Mouse (Mus musculus) gastrocnemius, postnatal 4 days (tissue): ENCODE data around the gene Gm17545. TPM values are rescaled to one million over a fixed set of nuclear protein-coding genes. Genes with fewer than 3 reads are reported as not detected.
"Not testable (repeated sequence)": the region's sequence is repeated elsewhere in the genome, so short reads cannot be mapped to it uniquely, and the experiment has no call there.

Experiments
- DNase-seq, 2 experiments: peaks; one replicate each; pipeline ENCODE4 v3.0.0; 2021 to 2022; ENCODE audit warnings: low spot score in 2 of 2, mixed read lengths in 2 of 2
- long read RNA-seq, 2 experiments: library from polyadenylated mRNA; stranded (forward); transcript quantifications; one replicate each; pipeline ENCODE4 v2.0.0; 2021
- total RNA-seq, 2 experiments: library from RNA; stranded (reverse); gene quantifications; 2 replicates each; pipeline ENCODE4 v1.2.3; 2021

Gm17545 gene
- total RNA-seq, result not detected
- long read RNA-seq, experiment 1, result 0 reads
- long read RNA-seq, experiment 2, result 0 reads

- DNase-seq, result not testable (repeated sequence)
Observed at GRCm38 (mm10) chr9:22453990-22454389, at the start of gene Gm17545. Gm17545 (plus strand) TSS chr9:22454290.

DNA sequence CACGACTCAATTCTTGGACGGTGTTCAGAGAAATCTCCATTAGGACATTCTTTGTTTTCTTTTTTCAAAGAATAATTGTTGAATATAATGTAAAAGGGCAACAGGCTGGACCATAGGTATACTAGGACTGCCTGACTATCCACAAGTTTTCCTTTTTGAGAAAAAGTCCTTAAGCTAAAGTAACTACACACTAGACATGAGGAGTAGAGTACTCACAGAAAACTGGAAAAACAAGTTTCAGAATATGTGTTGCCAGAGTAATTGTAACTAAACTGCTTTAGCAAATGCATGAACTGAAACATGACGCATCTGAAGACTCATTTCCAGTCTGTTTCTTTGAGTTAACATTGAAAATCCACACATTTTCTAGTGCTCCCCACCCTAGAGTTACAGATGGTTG, 48.7 kb upstream of the Gm17545 start:
- DNase-seq, result no peak

- DNase-seq, result not testable (repeated sequence)
Observed at GRCm38 (mm10) chr9:22407633-22408032, 46.5 kb upstream of the Gm17545 start.

- DNase-seq, result not testable (repeated sequence)
Observed at GRCm38 (mm10) chr9:22408344-22408743, 45.7 kb upstream of the Gm17545 start.

GRCm38 (mm10) chr9:22409501-22409900, 44.6 kb upstream of the Gm17545 start:
- no peak for DNase-seq

GRCm38 (mm10) chr9:22411002-22411857, 42.9 kb upstream of the Gm17545 start, which contains the start of gene 9530077C05Rik:
9530077C05Rik (plus strand) TSS chr9:22411513.
- DNase-seq, result peak; percentile 86 to 95

GRCm38 (mm10) chr9:22416187-22416586, 37.9 kb upstream of the Gm17545 start:
- DNase-seq, result no peak

- no peak for DNase-seq
Observed at GRCm38 (mm10) chr9:22417547-22417946, 36.5 kb upstream of the Gm17545 start.

DNA sequence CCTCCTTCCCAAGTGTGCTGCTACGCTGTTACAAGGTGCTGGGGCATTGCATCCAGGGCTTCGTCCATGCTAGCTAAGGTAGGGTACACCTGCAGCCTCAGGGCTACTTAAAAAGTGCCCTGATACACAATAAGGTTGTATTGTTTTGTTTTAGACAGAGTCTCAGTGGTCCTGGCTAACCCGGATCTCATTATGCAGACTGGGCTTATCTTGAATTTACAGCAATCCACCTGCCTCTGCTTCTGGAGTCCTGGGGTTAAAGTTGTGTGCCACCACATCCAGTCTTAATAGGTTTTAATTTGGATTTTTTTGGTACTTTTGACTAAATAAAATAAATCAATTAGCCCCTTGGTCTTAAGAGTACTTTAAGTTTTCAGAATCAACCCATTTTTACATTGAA, 34.2 kb upstream of the Gm17545 start:
- no peak for DNase-seq

DNA sequence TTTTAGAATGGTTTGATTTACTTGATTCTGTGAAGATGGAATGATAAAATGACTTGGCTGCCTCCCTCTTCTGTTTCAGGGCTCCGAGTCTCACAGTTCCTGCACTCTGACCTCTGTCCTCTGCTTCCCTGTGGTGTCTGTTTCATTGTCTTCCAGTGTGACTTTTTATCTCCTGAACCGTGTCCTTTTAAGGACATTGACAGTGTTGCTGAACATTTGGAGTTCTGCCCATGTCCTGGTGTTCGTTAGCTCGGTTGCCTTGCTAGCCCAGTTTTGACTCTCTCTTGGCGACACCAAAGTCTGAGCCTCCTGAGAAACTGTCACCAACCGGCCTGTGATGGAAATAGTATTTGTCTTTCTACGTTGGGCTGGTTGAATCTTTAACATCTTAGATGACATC, 33.6 kb upstream of the Gm17545 start:
- DNase-seq, result no peak

- no peak for DNase-seq
Observed at GRCm38 (mm10) chr9:22422559-22422958, 31.5 kb upstream of the Gm17545 start.

- DNase-seq, result no peak
Observed at GRCm38 (mm10) chr9:22423507-22423906, 30.6 kb upstream of the Gm17545 start.

GRCm38 (mm10) chr9:22424196-22424595, 29.9 kb upstream of the Gm17545 start:
- DNase-seq, result no peak

GRCm38 (mm10) chr9:22424719-22425118, 29.4 kb upstream of the Gm17545 start:
- DNase-seq, result no peak

DNA sequence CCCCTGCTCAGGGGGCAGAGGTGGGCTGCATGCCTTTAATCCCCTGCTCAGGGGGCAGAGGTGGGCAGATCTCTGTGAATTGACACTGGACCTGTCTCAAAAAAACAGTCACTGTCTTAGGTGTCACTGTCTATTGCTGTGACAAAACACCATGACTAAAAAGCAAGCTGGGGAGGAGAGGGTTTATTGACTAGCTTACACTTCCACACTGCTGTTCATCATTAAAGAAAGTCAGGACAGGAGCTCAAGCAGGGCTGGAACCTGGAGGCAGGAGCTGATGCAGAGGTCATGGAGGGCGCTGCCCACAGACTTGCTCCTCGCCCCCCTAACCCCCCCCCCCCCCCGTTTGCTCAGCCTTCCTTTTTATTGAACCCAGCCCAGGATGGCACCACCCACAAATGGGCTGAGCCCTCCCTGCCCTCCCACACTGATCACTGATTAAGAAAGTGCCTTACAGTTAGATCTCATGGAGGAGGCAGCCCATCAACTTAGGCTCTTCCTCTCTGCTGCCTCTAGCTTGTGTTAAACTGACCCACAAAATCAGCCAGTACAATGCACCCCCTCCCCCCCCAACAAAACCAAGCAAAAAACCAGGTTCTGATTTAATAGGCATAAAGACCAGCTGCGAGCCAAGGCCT, 25.9 kb upstream of the Gm17545 start:
- DNase-seq, result no peak

GRCm38 (mm10) chr9:22428666-22429410, 25.3 kb upstream of the Gm17545 start:
- no peak for DNase-seq

DNA sequence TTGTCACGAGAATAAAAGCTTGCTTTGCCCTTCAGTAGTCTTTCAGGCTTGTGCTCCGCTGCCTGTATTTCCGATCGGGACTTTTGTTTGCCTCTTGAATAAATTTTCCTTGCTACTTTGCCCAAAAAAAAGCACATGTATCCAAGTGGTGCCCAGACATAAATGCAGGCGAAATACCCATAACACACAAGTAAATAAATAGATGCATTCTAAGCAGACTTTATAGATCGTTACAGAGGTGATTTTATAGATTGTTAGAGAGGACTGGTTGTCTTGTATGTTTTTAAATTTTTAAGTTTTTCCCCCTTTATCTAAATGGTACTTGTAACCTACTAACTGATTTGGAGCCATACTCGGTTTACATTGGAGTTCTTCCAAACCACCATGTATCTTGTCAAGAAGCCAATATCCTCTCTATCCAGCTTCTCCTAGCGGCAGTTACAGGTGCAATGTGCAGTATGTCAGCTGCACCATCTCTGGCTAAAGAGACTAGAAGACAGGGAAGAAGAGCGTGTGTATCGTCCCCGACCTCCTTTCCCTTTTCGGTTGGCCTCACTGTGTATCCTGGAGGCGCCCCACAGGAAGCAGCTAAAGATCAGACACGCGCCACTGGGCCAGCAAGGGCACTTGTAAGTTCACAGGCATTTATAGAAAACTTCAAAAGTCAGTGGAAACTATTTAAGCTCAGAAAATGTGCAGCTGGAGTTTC, 24.4 kb upstream of the Gm17545 start:
- no peak for DNase-seq

GRCm38 (mm10) chr9:22430315-22430840, 23.7 kb upstream of the Gm17545 start:
- DNase-seq, result no peak

DNA sequence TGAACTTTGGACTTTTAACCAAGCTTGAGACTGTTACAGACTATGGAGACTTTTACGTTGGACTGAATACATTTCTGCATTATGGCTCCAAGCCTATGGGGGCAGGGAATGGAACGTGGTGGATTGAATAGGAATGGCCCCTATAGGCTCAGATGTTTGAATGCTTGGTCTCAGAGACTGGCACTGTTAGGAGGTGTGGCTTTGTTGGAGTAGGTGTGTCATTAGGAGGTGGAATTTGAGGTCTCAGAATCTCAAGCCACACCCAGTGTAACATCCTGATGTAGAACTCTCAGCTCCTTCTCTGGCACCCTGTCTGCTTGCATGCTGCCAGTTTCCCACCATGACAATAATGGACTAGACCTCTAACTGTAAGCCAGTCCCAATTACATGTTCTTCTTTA, 20.9 kb upstream of the Gm17545 start:
- no peak for DNase-seq

DNA sequence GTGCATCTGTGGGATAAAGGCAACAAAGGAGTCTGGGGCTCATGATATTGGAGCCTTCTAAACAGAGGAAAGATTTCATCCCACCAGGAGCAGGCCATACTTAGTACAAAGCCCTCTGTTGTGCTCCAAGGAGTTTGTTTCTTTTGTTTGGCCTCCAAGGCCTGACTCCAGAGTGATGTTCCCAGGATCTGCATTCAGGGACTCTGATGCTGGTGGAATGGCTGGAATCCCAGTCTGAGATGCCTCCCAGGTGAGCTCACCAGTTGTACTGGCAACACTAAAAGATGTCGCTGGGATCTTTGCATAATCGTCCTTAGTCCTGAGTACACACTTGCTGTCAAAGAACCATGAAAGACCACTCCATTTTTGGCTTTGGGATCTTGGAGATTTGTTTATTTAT, 20.0 kb upstream of the Gm17545 start:
- no peak for DNase-seq

GRCm38 (mm10) chr9:22438826-22439225, 15.3 kb upstream of the Gm17545 start:
- no peak for DNase-seq
